Comparison of ENCODE assay signal across 8 mouse cellular contexts in the genomic region with DNA sequence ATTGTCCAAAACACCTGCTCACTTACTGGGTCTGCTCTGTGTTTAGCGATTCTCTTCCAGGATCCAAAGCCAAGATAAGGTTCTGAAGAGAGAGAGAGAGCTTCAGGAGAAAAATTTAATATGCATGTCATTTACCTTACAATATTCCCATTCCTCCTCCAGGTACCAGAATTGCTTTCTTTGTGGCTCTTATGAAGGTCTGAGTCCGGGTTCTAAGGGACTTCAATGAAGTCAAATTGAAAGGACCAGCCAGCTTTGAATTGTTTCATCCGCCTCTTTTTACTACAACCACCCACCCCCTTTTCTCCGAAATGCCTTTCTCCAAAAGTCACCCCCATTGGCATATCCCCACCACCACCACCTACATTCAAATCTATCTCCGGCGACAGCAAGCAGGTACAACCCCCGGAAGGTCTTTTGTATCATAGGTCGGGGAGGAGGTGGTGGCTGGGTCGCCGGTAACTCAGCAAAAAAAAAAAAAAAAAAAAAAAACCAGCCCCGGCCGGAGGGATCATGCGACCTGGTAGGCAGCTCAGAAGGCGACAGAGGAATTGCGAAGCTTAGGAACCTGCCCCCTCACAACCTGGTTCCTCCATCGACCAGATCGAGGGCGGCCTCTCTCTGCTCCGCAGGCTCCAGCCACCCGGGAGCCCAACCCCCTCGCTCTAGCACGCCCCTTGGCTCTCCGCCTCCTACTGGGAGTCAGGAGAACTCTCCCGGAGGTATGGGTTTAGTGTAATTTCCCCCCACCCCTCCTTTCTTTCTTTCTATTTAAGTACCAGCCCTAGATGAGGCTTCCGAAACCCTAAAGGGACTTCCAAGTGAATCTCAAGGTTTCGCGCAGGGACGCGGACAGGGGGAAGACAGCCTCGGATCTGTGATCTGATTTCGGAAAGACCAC. TPM values are rescaled to one million over a fixed set of nuclear protein-coding genes. Genes with fewer than 3 reads are reported as not detected.
DNase-seq lines count a peak whose midpoint lies in the region; ATAC-seq and TF ChIP-seq lines count a peak whose summit lies in the region.

No protein-coding gene starts in this region.

- peak overlapping the region; percentile 91 for H3K4me3 ChIP-seq in ES-Bruce4 (ENCODE audit: low read depth, low read length)
- peak overlapping the region; percentile 60 for H3K4me3 ChIP-seq in forebrain, embryonic 12.5 days (replicated peaks)
- H3K4me3 ChIP-seq in heart, postnatal 0 days (ENCODE audit: low read depth, low read length): peak overlapping the region; percentile 67
- peak overlapping the region; percentile 88 for H3K4me3 ChIP-seq in liver, embryonic 16.5 days (ENCODE audit: low read depth, low read length)
- peak overlapping the region; percentile 71 for H3K4me3 ChIP-seq in neural tube, embryonic 12.5 days
- peak overlapping the region; percentile 79 for H3K4me3 ChIP-seq in stomach, postnatal 0 days (ENCODE audit: low read depth, low read length)

- peak; percentile 24 for TF ChIP-seq CTCF in ES-Bruce4 (IDR thresholded peaks at IDR 0.05; ENCODE audit: low read depth, low read length)
- peak; percentile 76 for TF ChIP-seq CTCF in heart, postnatal 0 days (IDR thresholded peaks at IDR 0.05; ENCODE audit: low read depth)
- TF ChIP-seq CTCF in stomach, postnatal 0 days (IDR thresholded peaks at IDR 0.05; ENCODE audit: low read depth): peak; percentile 82

- DNase-seq in c-Kit-positive CD71-positive TER-119-positive erythroid progenitor cells, embryonic 14.5 days (ENCODE audit: low spot score): peak; percentile 75
- peak; percentile 98 for DNase-seq in heart, postnatal 0 days (ENCODE audit: low spot score)
- DNase-seq in kidney, postnatal 36 days: peak; percentile 96
- DNase-seq in stomach, postnatal 0 days (ENCODE audit: low spot score): peak; percentile 93

- no peak for TF ChIP-seq EP300 in ES-Bruce4 (IDR thresholded peaks at IDR 0.05; ENCODE audit: insufficient read depth, low read depth, low read length)
- TF ChIP-seq EP300 in heart, postnatal 0 days (IDR thresholded peaks at IDR 0.05; ENCODE audit: low read depth): peak; percentile 53; the same call in 1 of the 2 replicates
- peak; percentile 24 for TF ChIP-seq EP300 in stomach, postnatal 0 days (optimal IDR thresholded peaks at IDR 0.05)

- no peaks in the 10 kb centered on the region for H3K9me3 ChIP-seq in ES-Bruce4 (replicated peaks; ENCODE audit: control insufficient read depth, insufficient read depth, low read length, poor library complexity, severe bottlenecking)
- H3K9me3 ChIP-seq in forebrain, embryonic 12.5 days: no peaks in the 10 kb centered on the region
- H3K9me3 ChIP-seq in heart, postnatal 0 days (replicated peaks; ENCODE audit: control insufficient read depth, low read length): no peaks in the 10 kb centered on the region
- no peaks in the 10 kb centered on the region for H3K9me3 ChIP-seq in liver, embryonic 16.5 days (replicated peaks; ENCODE audit: control insufficient read depth, low read length)
- no peaks in the 10 kb centered on the region for H3K9me3 ChIP-seq in neural tube, embryonic 12.5 days
- no peaks in the 10 kb centered on the region for H3K9me3 ChIP-seq in stomach, postnatal 0 days (ENCODE audit: control insufficient read depth, low read length)

- H3K36me3 ChIP-seq in ES-Bruce4 (ENCODE audit: control insufficient read depth, insufficient read depth, low read length, poor library complexity, severe bottlenecking): peaks cover 2% of the 10 kb centered on the region
- H3K36me3 ChIP-seq in forebrain, embryonic 12.5 days (replicated peaks): 0 out of 2 replicates have a peak, but pooled peaks cover 6% of the 10 kb centered on the region
- H3K36me3 ChIP-seq in heart, postnatal 0 days (replicated peaks; ENCODE audit: control insufficient read depth, insufficient read depth, low read length): peaks cover 16% of the 10 kb centered on the region; the same call in 1 of the 2 replicates
- H3K36me3 ChIP-seq in liver, embryonic 16.5 days (ENCODE audit: control insufficient read depth, insufficient read depth): peaks cover 3% of the 10 kb centered on the region
- no peaks in the 10 kb centered on the region for H3K36me3 ChIP-seq in neural tube, embryonic 12.5 days
- no peaks in the 10 kb centered on the region for H3K36me3 ChIP-seq in stomach, postnatal 0 days (ENCODE audit: control insufficient read depth, insufficient read depth, low read length)

- H3K27me3 ChIP-seq in ES-Bruce4 (ENCODE audit: control insufficient read depth, insufficient read depth, low read length, poor library complexity, severe bottlenecking): no peaks in the 10 kb centered on the region
- H3K27me3 ChIP-seq in forebrain, embryonic 12.5 days: no peaks in the 10 kb centered on the region
- no peaks in the 10 kb centered on the region for H3K27me3 ChIP-seq in heart, postnatal 0 days (ENCODE audit: control insufficient read depth, insufficient read depth, low read length)
- H3K27me3 ChIP-seq in liver, embryonic 16.5 days (ENCODE audit: control insufficient read depth, insufficient read depth, low read depth, low read length): no peaks in the 10 kb centered on the region
- no peaks in the 10 kb centered on the region for H3K27me3 ChIP-seq in neural tube, embryonic 12.5 days (replicated peaks)
- no peaks in the 10 kb centered on the region for H3K27me3 ChIP-seq in stomach, postnatal 0 days (ENCODE audit: control insufficient read depth, insufficient read depth, low read length)

- TF ChIP-seq POLR2A in ES-Bruce4 (IDR thresholded peaks at IDR 0.05; ENCODE audit: insufficient read depth, low read length): no peak

- H3K9ac ChIP-seq in ES-Bruce4 (ENCODE audit: low read depth, poor library complexity, severe bottlenecking): peak overlapping the region; percentile 85
- peak overlapping the region; percentile 88 for H3K9ac ChIP-seq in forebrain, embryonic 12.5 days
- H3K9ac ChIP-seq in heart, postnatal 0 days (replicated peaks; ENCODE audit: low read depth, low read length): peak overlapping the region; percentile 75
- H3K9ac ChIP-seq in liver, embryonic 16.5 days (ENCODE audit: low read depth, low read length): peak overlapping the region; percentile 98
- peak overlapping the region; percentile 90 for H3K9ac ChIP-seq in neural tube, embryonic 12.5 days
- H3K9ac ChIP-seq in stomach, postnatal 0 days (ENCODE audit: low read length): peak overlapping the region; percentile 93

- peak overlapping the region; percentile 63 for H3K4me2 ChIP-seq in forebrain, embryonic 12.5 days
- H3K4me2 ChIP-seq in heart, postnatal 0 days (ENCODE audit: low read depth, low read length): peak overlapping the region; percentile 71
- H3K4me2 ChIP-seq in liver, embryonic 16.5 days (ENCODE audit: low read depth, low read length): peak overlapping the region; percentile 75
- peak overlapping the region; percentile 71 for H3K4me2 ChIP-seq in neural tube, embryonic 12.5 days (replicated peaks)
- peak overlapping the region; percentile 72 for H3K4me2 ChIP-seq in stomach, postnatal 0 days (replicated peaks; ENCODE audit: low read depth)

- peaks cover 11% of the 10 kb centered on the region for H3K4me1 ChIP-seq in ES-Bruce4 (ENCODE audit: control insufficient read depth, insufficient read depth, low read length)
- peaks cover 46% of the 10 kb centered on the region for H3K4me1 ChIP-seq in forebrain, embryonic 12.5 days
- H3K4me1 ChIP-seq in heart, postnatal 0 days (ENCODE audit: control insufficient read depth, insufficient read depth): peaks cover 38% of the 10 kb centered on the region
- H3K4me1 ChIP-seq in liver, embryonic 16.5 days (ENCODE audit: control insufficient read depth, low read depth, low read length): peaks cover 46% of the 10 kb centered on the region
- peaks cover 45% of the 10 kb centered on the region for H3K4me1 ChIP-seq in neural tube, embryonic 12.5 days
- peaks cover 9% of the 10 kb centered on the region for H3K4me1 ChIP-seq in stomach, postnatal 0 days (replicated peaks; ENCODE audit: control insufficient read depth, insufficient read depth)

- 3% methylated on average over 30 of the region's 31 CpGs for WGBS in forebrain, embryonic 12.5 days
- WGBS in heart, postnatal 0 days: 1% methylated on average over 29 of the region's 31 CpGs
- 1% methylated on average over 31 of the region's 31 CpGs for WGBS in liver, embryonic 16.5 days (ENCODE audit: insufficient replicate concordance)
- 3% methylated on average over 31 of the region's 31 CpGs for WGBS in neural tube, embryonic 12.5 days
- under 1% methylated on average over 30 of the region's 31 CpGs for WGBS in stomach, postnatal 0 days

- peak; percentile 83 for ATAC-seq in forebrain, embryonic 12.5 days (ENCODE audit: low FRiP score)
- peak; percentile 86 for ATAC-seq in heart, postnatal 0 days (ENCODE audit: insufficient read depth, low read depth)
- ATAC-seq in liver, embryonic 16.5 days (ENCODE audit: low read depth): peak; percentile 77
- ATAC-seq in neural tube, embryonic 12.5 days (ENCODE audit: low FRiP score, low read depth): peak; percentile 85
- ATAC-seq in stomach, postnatal 0 days (ENCODE audit: low FRiP score, low TSS enrichment): peak; percentile 88

- peak overlapping the region; percentile 80 for H3K27ac ChIP-seq in ES-Bruce4 (ENCODE audit: insufficient read depth, low read length)
- peak overlapping the region; percentile 97 for H3K27ac ChIP-seq in forebrain, embryonic 12.5 days
- H3K27ac ChIP-seq in heart, postnatal 0 days (ENCODE audit: low read depth): peak overlapping the region; percentile 93
- H3K27ac ChIP-seq in liver, embryonic 16.5 days (ENCODE audit: low read length): peak overlapping the region; percentile 96
- peak overlapping the region; percentile 92 for H3K27ac ChIP-seq in neural tube, embryonic 12.5 days
- peak overlapping the region; percentile 99 for H3K27ac ChIP-seq in stomach, postnatal 0 days (replicated peaks)

RNA-seq across cellular contexts. Expression of gene Bcl2l1, which starts 1.3 kb away (rescaled TPM):
- polyA plus RNA-seq in ES-Bruce4 (2011; ENCODE audit: insufficient read depth, insufficient read length, low read depth, missing spikeins): 108 TPM in 2 replicates
- 159 and 164 TPM in 2 replicates for polyA plus RNA-seq in forebrain, embryonic 12.5 days (2016; fragmentation: Nextera tagmentation; extraction: Ambion mirVana)
- total RNA-seq in heart, postnatal 0 days (2014; rRNA removed; ENCODE audit: low replicate concordance): 60.9 and 75.6 TPM in 2 replicates
- polyA plus RNA-seq in heart, postnatal 0 days (2015; fragmentation: Nextera tagmentation; extraction: Ambion mirVana): 34.5 and 35.0 TPM in 2 replicates
- 213 and 241 TPM in 2 replicates for polyA plus RNA-seq in liver, embryonic 16.5 days (2015; fragmentation: Nextera tagmentation; extraction: Ambion mirVana)
- 149 and 153 TPM in 2 replicates for polyA plus RNA-seq in neural tube, embryonic 12.5 days (2016; fragmentation: Nextera tagmentation; extraction: Ambion mirVana)
- 45.6 and 48.7 TPM in 2 replicates for polyA plus RNA-seq in stomach, postnatal 0 days (2015; fragmentation: Nextera tagmentation; extraction: Ambion mirVana)

RNA-seq across cellular contexts. Expression of gene Tpx2, which starts 17.5 kb away (rescaled TPM):
- polyA plus RNA-seq in ES-Bruce4 (2011; ENCODE audit: insufficient read depth, insufficient read length, low read depth, missing spikeins): 183 TPM in 2 replicates
- 133 and 156 TPM in 2 replicates for polyA plus RNA-seq in forebrain, embryonic 12.5 days (2016; fragmentation: Nextera tagmentation; extraction: Ambion mirVana)
- total RNA-seq in heart, postnatal 0 days (2014; rRNA removed; ENCODE audit: low replicate concordance): 8.1 and 13.6 TPM in 2 replicates
- polyA plus RNA-seq in heart, postnatal 0 days (2015; fragmentation: Nextera tagmentation; extraction: Ambion mirVana): 15.0 and 15.1 TPM in 2 replicates
- polyA plus RNA-seq in liver, embryonic 16.5 days (2015; fragmentation: Nextera tagmentation; extraction: Ambion mirVana): 57.7 and 58.9 TPM in 2 replicates
- 78.1 and 80.9 TPM in 2 replicates for polyA plus RNA-seq in neural tube, embryonic 12.5 days (2016; fragmentation: Nextera tagmentation; extraction: Ambion mirVana)
- 14.0 and 17.7 TPM in 2 replicates for polyA plus RNA-seq in stomach, postnatal 0 days (2015; fragmentation: Nextera tagmentation; extraction: Ambion mirVana)

Comparison
In these comparisons a context has a peak if more than half of its experiments do, and no peak if none do; other contexts are left out.
1. Peak in every context shown above with its lines: DNase-seq, ATAC-seq, H3K4me3 ChIP-seq and H3K27ac ChIP-seq.
2. CTCF ChIP-seq: peak in every context shown above with its lines; median percentile 82 in stomach, postnatal 0 days; 76 in heart, postnatal 0 days; 24 in ES-Bruce4.